8 mouse cellular contexts compared by ENCODE assay signal in genomic region chr12:8913701-8914340, GRCm38 (mm10). TPM values are rescaled to one million over a fixed set of nuclear protein-coding genes. Genes with fewer than 3 reads are reported as not detected.
A peak's percentile ranks its signal among the peaks of the same experiment; 100 is the strongest.
DNase-seq lines count a peak whose midpoint lies in the region; ATAC-seq and TF ChIP-seq lines count a peak whose summit lies in the region.

No protein-coding gene starts in this region.

- H3K4me3 ChIP-seq in hindbrain, postnatal 0 days (ENCODE audit: low read length): no peak overlapping the region
- no peak overlapping the region for H3K4me3 ChIP-seq in stomach, embryonic 14.5 days (ENCODE audit: low read depth, low read length)

- H3K4me1 ChIP-seq in hindbrain, postnatal 0 days (ENCODE audit: insufficient read depth, low read length): peaks cover 13% of the 10 kb centered on the region
- peaks cover 30% of the 10 kb centered on the region for H3K4me1 ChIP-seq in stomach, embryonic 14.5 days (ENCODE audit: control insufficient read depth, insufficient read depth, low read length)

- no peak overlapping the region for H3K4me2 ChIP-seq in hindbrain, postnatal 0 days (ENCODE audit: low read depth, low read length)
- no peak overlapping the region for H3K4me2 ChIP-seq in stomach, embryonic 14.5 days (replicated peaks; ENCODE audit: low read depth, low read length)

- no peak overlapping the region for H3K9ac ChIP-seq in hindbrain, postnatal 0 days (replicated peaks; ENCODE audit: low read length)
- H3K9ac ChIP-seq in stomach, embryonic 14.5 days (replicated peaks; ENCODE audit: low read depth, low read length): no peak overlapping the region

- TF ChIP-seq CTCF in hindbrain, postnatal 0 days (IDR thresholded peaks at IDR 0.05; ENCODE audit: low read depth): peak; percentile 16; the same call in 1 of the 2 replicates

- no peaks in the 10 kb centered on the region for H3K36me3 ChIP-seq in hindbrain, postnatal 0 days (ENCODE audit: insufficient read depth, low read length)
- no peaks in the 10 kb centered on the region for H3K36me3 ChIP-seq in stomach, embryonic 14.5 days (ENCODE audit: control insufficient read depth, insufficient read depth, low read length)

- H3K9me3 ChIP-seq in hindbrain, postnatal 0 days (ENCODE audit: low read length): no peaks in the 10 kb centered on the region
- no peaks in the 10 kb centered on the region for H3K9me3 ChIP-seq in stomach, embryonic 14.5 days (ENCODE audit: control insufficient read depth, low read depth, low read length)

- WGBS in hindbrain, postnatal 0 days: 67% methylated on average over 9 of the region's 9 CpGs
- 59% methylated on average over 9 of the region's 9 CpGs for WGBS in stomach, embryonic 14.5 days

- H3K27ac ChIP-seq in hindbrain, postnatal 0 days: peak overlapping the region; percentile 51; the same call in 1 of the 2 replicates
- peak overlapping the region; percentile 78; the same call in 1 of the 2 replicates for H3K27ac ChIP-seq in stomach, embryonic 14.5 days (ENCODE audit: low read length)

- no peak for DNase-seq in frontal cortex, postnatal 36 days (ENCODE audit: low spot score in 2 of 2)
- DNase-seq in 3T3-L1 (ENCODE audit: low read depth, low spot score): peak; percentile 96
- peak; percentile 21 to 34 for DNase-seq in cerebellum, postnatal 36 days
- DNase-seq in hindbrain, postnatal 0 days (ENCODE audit: low spot score): peak; percentile 14
- DNase-seq in thymus, postnatal 0 days (ENCODE audit: low spot score): no peak

- no peaks in the 10 kb centered on the region for H3K27me3 ChIP-seq in hindbrain, postnatal 0 days (ENCODE audit: insufficient read depth, low read length)
- no peaks in the 10 kb centered on the region for H3K27me3 ChIP-seq in stomach, embryonic 14.5 days (ENCODE audit: control insufficient read depth, insufficient read depth, low read length)

- peak; percentile 65 for ATAC-seq in frontal cortex, adult (ENCODE audit: low TSS enrichment)
- no peak for ATAC-seq in hindbrain, postnatal 0 days
- no peak for ATAC-seq in stomach, embryonic 14.5 days (ENCODE audit: insufficient number of reproducible peaks, insufficient read depth, low FRiP score, low read depth)
- no peak for ATAC-seq in granulocyte monocyte progenitor cell, adult 5-6 weeks (replicated peaks; ENCODE audit: poor library complexity, severe bottlenecking)

RNA-seq across cellular contexts. Expression of gene Laptm4a, which starts 7.6 kb away (rescaled TPM):
- 185 and 196 TPM in 2 replicates for total RNA-seq in hindbrain, postnatal 0 days (2014; rRNA removed)
- polyA plus RNA-seq in hindbrain, postnatal 0 days (2015; fragmentation: Nextera tagmentation; extraction: Ambion mirVana): 289 and 299 TPM in 2 replicates
- polyA plus RNA-seq in stomach, embryonic 14.5 days (2014; fragmentation: Nextera tagmentation; extraction: Ambion mirVana): 148 and 186 TPM in 2 replicates
- polyA plus RNA-seq in thymus, postnatal 0 days (2015; fragmentation: Nextera tagmentation; extraction: Ambion mirVana): 193 and 194 TPM in 2 replicates
- total RNA-seq in granulocyte monocyte progenitor cell, adult 5-6 weeks (2014; fragmentation: Nextera tagmentation): 58.5 and 63.6 TPM in 2 replicates
- total RNA-seq in granulocyte monocyte progenitor cell, adult 5-6 weeks (2017): 99.7 and 113 TPM in 2 replicates

RNA-seq across cellular contexts. Expression of gene Matn3, which starts 33.9 kb away (rescaled TPM):
- 0.04 and 0.31 TPM in 2 replicates for total RNA-seq in hindbrain, postnatal 0 days (2014; rRNA removed)
- polyA plus RNA-seq in hindbrain, postnatal 0 days (2015; fragmentation: Nextera tagmentation; extraction: Ambion mirVana): 0.08 and 0.10 TPM in 2 replicates
- 0.13 and 0.29 TPM in 2 replicates for polyA plus RNA-seq in stomach, embryonic 14.5 days (2014; fragmentation: Nextera tagmentation; extraction: Ambion mirVana)
- polyA plus RNA-seq in thymus, postnatal 0 days (2015; fragmentation: Nextera tagmentation; extraction: Ambion mirVana): 0.05 and 0.17 TPM in 2 replicates
- total RNA-seq in granulocyte monocyte progenitor cell, adult 5-6 weeks (2014; fragmentation: Nextera tagmentation): not detected in 2 replicates
- total RNA-seq in granulocyte monocyte progenitor cell, adult 5-6 weeks (2017): not detected in 2 replicates

RNA-seq across cellular contexts. Expression of gene Wdr35, which starts 59.9 kb away (rescaled TPM):
- 13.2 and 16.4 TPM in 2 replicates for total RNA-seq in hindbrain, postnatal 0 days (2014; rRNA removed)
- polyA plus RNA-seq in hindbrain, postnatal 0 days (2015; fragmentation: Nextera tagmentation; extraction: Ambion mirVana): 19.8 and 20.3 TPM in 2 replicates
- polyA plus RNA-seq in stomach, embryonic 14.5 days (2014; fragmentation: Nextera tagmentation; extraction: Ambion mirVana): 17.6 and 21.3 TPM in 2 replicates
- 5.3 and 5.5 TPM in 2 replicates for polyA plus RNA-seq in thymus, postnatal 0 days (2015; fragmentation: Nextera tagmentation; extraction: Ambion mirVana)
- total RNA-seq in granulocyte monocyte progenitor cell, adult 5-6 weeks (2014; fragmentation: Nextera tagmentation): 0.09 and 1.2 TPM in 2 replicates
- 0.57 and 1.0 TPM in 2 replicates for total RNA-seq in granulocyte monocyte progenitor cell, adult 5-6 weeks (2017)

Comparison
In these comparisons a context has a peak if more than half of its experiments do, and no peak if none do; other contexts are left out.
1. DNase-seq: peak in 3T3-L1 (single experiment), cerebellum, postnatal 36 days (2 of 2) and hindbrain, postnatal 0 days (single experiment); none in frontal cortex, postnatal 36 days (0 of 2) and thymus, postnatal 0 days (single experiment).